Mouse (Mus musculus): ENCODE data around the gene Abca12.

- TF ChIP-seq CTCF (IDR thresholded peaks at IDR 0.05) (no peak), POLR2A (IDR thresholded peaks at IDR 0.05; ENCODE audit: insufficient read depth, low read depth, low read length) (no peak), EP300 (IDR thresholded peaks at IDR 0.05; ENCODE audit: insufficient read depth, low read depth, low read length) (no peak)
Observed at GRCm38 (mm10) chr1:71330349-71330748, 84.4 kb downstream of the Abca12 start.

All from heart, adult 2 months (tissue).